Mouse (Mus musculus) embryonic fibroblast, embryonic 13.5 days (primary cell): ENCODE measurements around the gene Rnf6. TPM values are rescaled to one million over a fixed set of nuclear protein-coding genes. Genes with fewer than 3 reads are reported as not detected.

Experiments
- H3K27ac ChIP-seq: 2 replicates; pipeline ENCODE4 v1.5.1; 2012; ENCODE audit warnings: low read length, control low read depth, inconsistent platforms; ENCODE audit not compliant: insufficient read depth
- H3K4me1 ChIP-seq: 2 replicates; pipeline ENCODE4 v1.6.1; 2011; ENCODE audit warnings: low read length; ENCODE audit not compliant: control insufficient read depth, insufficient read depth
- H3K4me3 ChIP-seq: 2 replicates; pipeline ENCODE4 v1.5.1; 2011; ENCODE audit warnings: mild to moderate bottlenecking, control low read depth, low read length; ENCODE audit not compliant: insufficient read depth
- CTCF ChIP-seq: IDR thresholded peaks from 2 replicates; pipeline ENCODE4 v1.5.1; 2011; ENCODE audit warnings: mild to moderate bottlenecking, control low read depth, low read length, moderate library complexity, borderline replicate concordance; ENCODE audit not compliant: insufficient read depth
- POLR2A ChIP-seq: IDR thresholded peaks from 2 replicates; pipeline ENCODE4 v1.6.1; 2011; ENCODE audit warnings: low read depth, mild to moderate bottlenecking, control low read depth, low read length, moderate library complexity
- polyA plus RNA-seq: library from polyadenylated mRNA; stranded (reverse); fragments of >200 nt; gene quantifications from 2 replicates; pipeline ENCODE4 v1.2.4, GENCODE M21; 2011; ENCODE audit warnings: low read depth; ENCODE audit not compliant: missing spikeins, insufficient read length

Rnf6 gene
- polyA plus RNA-seq, 1 experiment = 68.8 TPM

GRCm38 (mm10) chr5:146231655-146231996 lies 10.3 kb upstream of the Rnf6 start:
- Histone ChIP-seq H3K27ac (no peak overlapping the region), H3K4me3 (peak overlapping the region; percentile 88), H3K4me1 (no peaks in the 10 kb centered on the region; the same call in 1 of the 2 replicates)
- no peak for TF ChIP-seq POLR2A
- TF ChIP-seq CTCF = no peak

- TF ChIP-seq CTCF (no peak), POLR2A (peak; percentile 96)
- Histone ChIP-seq H3K4me1 (no peaks in the 10 kb centered on the region; the same call in 1 of the 2 replicates), H3K4me3 (peak within 1 kb of the TSS; percentile 88), H3K27ac (peak within 1 kb of the TSS; percentile 98)
Observed at GRCm38 (mm10) chr5:146230864-146231654, 9.7 kb upstream of the Rnf6 start, which contains the start of gene Cdk8. Gene Cdk8, plus strand, starts transcription at chr5:146231230.

- Histone ChIP-seq H3K4me1 (no peaks in the 10 kb centered on the region; the same call in 1 of the 2 replicates), H3K4me3 (peak overlapping the region; percentile 0; the same call in 1 of the 2 replicates), H3K27ac (no peak overlapping the region)
- TF ChIP-seq CTCF (no peak), POLR2A (no peak)
Observed at GRCm38 (mm10) chr5:146229869-146230650, 8.7 kb upstream of the Rnf6 start.

GRCm38 (mm10) chr5:146227496-146227895 lies 6.1 kb upstream of the Rnf6 start:
- Histone ChIP-seq H3K27ac (no peak overlapping the region), H3K4me1 (no peaks in the 10 kb centered on the region; the same call in 1 of the 2 replicates), H3K4me3 (no peak overlapping the region)
- TF ChIP-seq POLR2A (no peak), CTCF (no peak)

GRCm38 (mm10) chr5:146223786-146224185 lies 2.4 kb upstream of the Rnf6 start:
- Histone ChIP-seq H3K4me3 (no peak overlapping the region), H3K4me1 (peaks cover 3% of the 10 kb centered on the region; the same call in 1 of the 2 replicates), H3K27ac (no peak overlapping the region)
- TF ChIP-seq CTCF (no peak), POLR2A (no peak)

- peaks cover 3% of the 10 kb centered on the region; the same call in 1 of the 2 replicates for H3K4me1 ChIP-seq
- H3K27ac ChIP-seq = peak overlapping the region; percentile 95
- no peak for TF ChIP-seq CTCF
- no peak for TF ChIP-seq POLR2A
- H3K4me3 ChIP-seq = peak overlapping the region; percentile 71
Observed at GRCm38 (mm10) chr5:146221722-146222121, 367 bp upstream of the Rnf6 start.

- peak overlapping the region; percentile 53; the same call in 1 of the 2 replicates for H3K27ac ChIP-seq
- peaks cover 3% of the 10 kb centered on the region; the same call in 1 of the 2 replicates for H3K4me1 ChIP-seq
- H3K4me3 ChIP-seq = peak overlapping the region; percentile 73
- TF ChIP-seq POLR2A = no peak
- no peak for TF ChIP-seq CTCF
Observed at GRCm38 (mm10) chr5:146220501-146220878, 865 bp downstream of the Rnf6 start.

- Histone ChIP-seq H3K27ac (no peak overlapping the region), H3K4me1 (no peaks in the 10 kb centered on the region)
- TF ChIP-seq CTCF (no peak), POLR2A (no peak)
Observed at GRCm38 (mm10) chr5:146205537-146205936, 15.8 kb downstream of the Rnf6 start.

GRCm38 (mm10) chr5:146203921-146204320 lies 17.4 kb downstream of the Rnf6 start:
- TF ChIP-seq POLR2A = no peak
- no peak for TF ChIP-seq CTCF

More at GRCm38 (mm10) chr5:146205537-146205936, 15.8 kb downstream of the Rnf6 start:
- H3K4me3 ChIP-seq = no peak overlapping the region

More at GRCm38 (mm10) chr5:146203921-146204320, 17.4 kb downstream of the Rnf6 start:
- no peak overlapping the region for H3K27ac ChIP-seq
- H3K4me3 ChIP-seq = no peak overlapping the region
- no peaks in the 10 kb centered on the region for H3K4me1 ChIP-seq
